Mouse (Mus musculus) CH12.LX (cell line): ENCODE measurements around the gene Slc45a3.
A peak's percentile ranks its signal among the peaks of the same experiment; 100 is the strongest.

Experiments
- CTCF ChIP-seq, 2 experiments: IDR thresholded peaks in 1 of 2; conservative IDR thresholded peaks in 1 of 2; 2 replicates each; pipeline ENCODE4 v1.5.1; 2011 to 2012; ENCODE audit warnings: low read depth in 2 of 2, low read length in 2 of 2, improper control_type of control experiment in 1 of 2, inconsistent platforms in 1 of 2, mild to moderate bottlenecking in 1 of 2, moderate library complexity in 1 of 2
- EP300 ChIP-seq: IDR thresholded peaks from 2 replicates; pipeline ENCODE4 v1.6.1; 2011; ENCODE audit warnings: low read length, improper control_type of control experiment
- ETS1 ChIP-seq: conservative IDR thresholded peaks from 2 replicates; pipeline ENCODE4 v1.6.1; 2012; ENCODE audit warnings: low read depth, mild to moderate bottlenecking, inconsistent platforms, low read length, improper control_type of control experiment, moderate library complexity
- KAT2A ChIP-seq: IDR thresholded peaks from 2 replicates; pipeline ENCODE4 v1.6.1; 2012; ENCODE audit warnings: low read length, improper control_type of control experiment, inconsistent platforms; ENCODE audit not compliant: insufficient replicate concordance
- MAFK ChIP-seq: IDR thresholded peaks from 2 replicates; pipeline ENCODE4 v1.6.1; 2011; ENCODE audit warnings: low read length, improper control_type of control experiment; ENCODE audit not compliant: insufficient replicate concordance
- MAX ChIP-seq: IDR thresholded peaks from 2 replicates; pipeline ENCODE4 v1.6.1; 2011; ENCODE audit warnings: low read length, improper control_type of control experiment
- PAX5 ChIP-seq: IDR thresholded peaks from 2 replicates; pipeline ENCODE4 v1.6.1; 2012; ENCODE audit warnings: low read length, inconsistent platforms, mixed read lengths
- POLR2A ChIP-seq: IDR thresholded peaks from 2 replicates; pipeline ENCODE4 v1.6.1; 2011; ENCODE audit warnings: low read depth, mild to moderate bottlenecking, improper control_type of control experiment, low read length
- TCF12 ChIP-seq: IDR thresholded peaks from 2 replicates; pipeline ENCODE4 v1.6.1; 2014; ENCODE audit warnings: low read depth, mild to moderate bottlenecking, inconsistent platforms, low read length, improper control_type of control experiment
- ZC3H11A ChIP-seq: IDR thresholded peaks from 2 replicates; pipeline ENCODE4 v1.6.1; 2012; ENCODE audit warnings: low read depth, mild to moderate bottlenecking, inconsistent platforms, low read length, improper control_type of control experiment
- ZMIZ1 ChIP-seq: IDR thresholded peaks from 2 replicates; pipeline ENCODE4 v1.6.1; 2012; ENCODE audit warnings: low read depth, mild to moderate bottlenecking, inconsistent platforms, low read length, improper control_type of control experiment
- ZNF384 ChIP-seq: IDR thresholded peaks from 2 replicates; pipeline ENCODE4 v1.6.1; 2012; ENCODE audit warnings: low read depth, low read length, improper control_type of control experiment, inconsistent platforms

DNA sequence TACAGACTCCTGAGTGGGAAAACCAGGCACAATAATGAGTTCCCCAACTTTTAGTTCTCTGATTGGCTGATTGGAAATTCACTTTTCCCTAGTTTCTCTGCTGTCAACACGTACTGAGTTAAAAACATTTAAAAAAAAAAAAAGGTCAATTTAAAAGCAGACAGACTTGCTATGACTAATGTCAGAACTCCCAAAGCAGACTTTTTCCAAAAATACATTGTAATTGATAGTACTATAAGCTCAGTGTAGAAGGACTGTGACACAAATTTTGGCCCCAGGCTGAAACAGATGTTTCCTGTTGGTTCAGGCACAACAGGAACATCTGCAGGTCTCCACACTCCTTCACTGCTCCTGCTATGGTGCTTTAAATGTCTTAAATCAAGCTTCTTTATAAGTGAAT lies 41.0 kb downstream of the Slc45a3 start:
- TF ChIP-seq PAX5 = no peak
- TF ChIP-seq CTCF (conservative IDR thresholded peaks at IDR 0.05 in 1 of 2, IDR thresholded peaks at IDR 0.05 in 1 of 2; ENCODE audit: low read depth in 2 of 2, low read length in 2 of 2) = no peak
- peak; percentile 76 for TF ChIP-seq ETS1
- 0 out of 2 replicates have a peak, but pooled peaks have one; percentile 20 for TF ChIP-seq MAX
- peak; percentile 92 for TF ChIP-seq ZNF384
- no peak for TF ChIP-seq MAFK
- TF ChIP-seq EP300 = peak; percentile 88
- TF ChIP-seq ZC3H11A = no peak
- TF ChIP-seq KAT2A = no peak
- TF ChIP-seq POLR2A = no peak
- no peak for TF ChIP-seq ZMIZ1
- TF ChIP-seq TCF12 = peak; percentile 90
